Mouse (Mus musculus) liver, postnatal 0 days (tissue): ENCODE data around the gene Ift27.

Experiments used
- CTCF ChIP-seq: sonication (generic); IDR thresholded peaks from 2 replicates; pipeline ENCODE4 v1.5.1; 2016; ENCODE audit warnings: antibody characterized with exemption, low read depth
- EP300 ChIP-seq: IDR thresholded peaks from 2 replicates; pipeline ENCODE4 v1.6.1; 2016; ENCODE audit warnings: antibody characterized with exemption, low read depth, mild to moderate bottlenecking

GRCm38 (mm10) chr15:78119704-78120103, 54.2 kb downstream of the Ift27 start, which contains the start of gene Cacng2:
- TF ChIP-seq CTCF (peak; percentile 29; the same call in 1 of the 2 replicates), EP300 (no peak)
